Mouse (Mus musculus): ENCODE data around the gene Adamts9.

- no peak for TF ChIP-seq CTCF (IDR thresholded peaks at IDR 0.05; ENCODE audit: low read depth, low read length)
- no peak for TF ChIP-seq GATA1 (IDR thresholded peaks at IDR 0.05; ENCODE audit: borderline replicate concordance, low read length)
- no peak for TF ChIP-seq TAL1 (conservative IDR thresholded peaks at IDR 0.05; ENCODE audit: low read depth, low read length)
- TF ChIP-seq POLR2AphosphoS5 (IDR thresholded peaks at IDR 0.05; ENCODE audit: insufficient replicate concordance, low read depth, low read length): no peak
These were observed 67.2 kb downstream of the Adamts9 start for GRCm38 (mm10) chr6:92876121-92876520.
